Mouse (Mus musculus) midbrain, embryonic 16.5 days (tissue): ENCODE results near the gene Atp6v1g2. TPM values are rescaled to one million over a fixed set of nuclear protein-coding genes. Genes with fewer than 3 reads are reported as not detected.
A peak's percentile ranks its signal among the peaks of the same experiment; 100 is the strongest.
"Not testable (repeated sequence)": the region's sequence is repeated elsewhere in the genome, so short reads cannot be mapped to it uniquely, and the experiment has no call there.

Source experiments
- ATAC-seq: fragments of 200-750 bp; cut with Nextera tagmentation; 2 replicates; pipeline ENCODE4 v1.8.0; 2017; ENCODE audit warnings: moderate TSS enrichment
- H3K27ac ChIP-seq: fragments of 300-500 bp; sonication (generic); 2 replicates; pipeline ENCODE4 v1.5.1; 2014; ENCODE audit warnings: mild to moderate bottlenecking, low read length, mixed read lengths
- H3K27me3 ChIP-seq: fragments of 300-500 bp; sonication (generic); 2 replicates; pipeline ENCODE4 v1.6.1; 2014; ENCODE audit warnings: low read depth, low read length, mixed read lengths; ENCODE audit not compliant: control insufficient read depth, insufficient read depth
- H3K36me3 ChIP-seq: fragments of 300-500 bp; sonication (generic); 2 replicates; pipeline ENCODE4 v1.6.1; 2014; ENCODE audit warnings: mild to moderate bottlenecking, low read length, moderate library complexity, mixed read lengths; ENCODE audit not compliant: control insufficient read depth, insufficient read depth
- H3K4me1 ChIP-seq: fragments of 300-500 bp; sonication (generic); 2 replicates; pipeline ENCODE4 v1.6.1; 2014; ENCODE audit warnings: mild to moderate bottlenecking, low read length, mixed read lengths; ENCODE audit not compliant: control insufficient read depth, insufficient read depth
- H3K4me2 ChIP-seq: fragments of 300-500 bp; sonication (generic); 2 replicates; pipeline ENCODE4 v1.6.1; 2014; ENCODE audit warnings: mild to moderate bottlenecking, low read length, mixed read lengths
- H3K4me3 ChIP-seq: fragments of 300-500 bp; sonication (generic); 2 replicates; pipeline ENCODE4 v1.5.1; 2014; ENCODE audit warnings: low read depth, mild to moderate bottlenecking, low read length, moderate library complexity, mixed read lengths
- H3K9ac ChIP-seq: fragments of 300-500 bp; sonication (generic); 2 replicates; pipeline ENCODE4 v1.6.1; 2014; ENCODE audit warnings: low read depth, low read length, mixed read lengths
- H3K9me3 ChIP-seq: fragments of 300-500 bp; sonication (generic); replicated peaks from 2 replicates; pipeline ENCODE4 v1.6.1; 2014; ENCODE audit warnings: mild to moderate bottlenecking, low read length, mixed read lengths; ENCODE audit not compliant: control insufficient read depth, poor library complexity, severe bottlenecking
- WGBS: fragments of 180-500 bp; shearing (Covaris S2); extraction: QIAGEN DNeasy Blood & Tissue Kit; methylation state at CpG from one replicate; pipeline ENCODE4 v1.1.7; 2014; 5-methylcytosine and 5-hydroxymethylcytosine counted together
- polyA plus RNA-seq: library from polyadenylated mRNA; unstranded; fragments of >200 nt; fragmentation: Nextera tagmentation; extraction: Ambion mirVana; gene quantifications from 2 replicates; pipeline ENCODE4 v1.2.1, GENCODE M21; 2015

The Atp6v1g2 gene
- polyA plus RNA-seq, 1 experiment from 2014 or later: 139 TPM

DNA sequence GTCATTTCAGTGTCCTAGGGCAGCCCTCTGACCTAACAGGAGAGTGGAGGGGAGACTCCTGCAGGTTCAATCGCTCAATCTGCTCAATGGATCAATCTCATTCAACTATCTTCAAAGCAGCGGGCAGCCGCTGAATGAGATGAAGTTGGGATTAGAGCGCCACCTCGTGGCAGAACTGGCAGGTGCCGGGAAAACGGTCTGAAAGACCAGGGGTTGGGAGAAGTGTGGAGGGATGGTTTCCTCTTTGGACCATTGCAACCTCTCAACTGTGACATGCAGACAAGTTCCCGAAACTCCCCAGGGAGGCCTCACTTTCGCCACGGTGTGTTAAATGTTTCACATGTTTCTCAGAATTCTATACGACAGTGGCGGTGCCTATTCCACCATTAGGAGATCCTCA is 1.4 kb upstream of the Atp6v1g2 start:
- H3K9ac ChIP-seq: no peak overlapping the region
- H3K4me3 ChIP-seq: no peak overlapping the region
- H3K36me3 ChIP-seq: peaks cover 11% of the 10 kb centered on the region
- H3K4me2 ChIP-seq: peak overlapping the region; percentile 2; the same call in 1 of the 2 replicates
- 13% methylated on average over 12 of the region's 12 CpGs for WGBS
- H3K9me3 ChIP-seq: no peaks in the 10 kb centered on the region
- H3K4me1 ChIP-seq: peaks cover 17% of the 10 kb centered on the region
- no peaks in the 10 kb centered on the region for H3K27me3 ChIP-seq
- no peak for ATAC-seq
- no peak overlapping the region for H3K27ac ChIP-seq

DNA sequence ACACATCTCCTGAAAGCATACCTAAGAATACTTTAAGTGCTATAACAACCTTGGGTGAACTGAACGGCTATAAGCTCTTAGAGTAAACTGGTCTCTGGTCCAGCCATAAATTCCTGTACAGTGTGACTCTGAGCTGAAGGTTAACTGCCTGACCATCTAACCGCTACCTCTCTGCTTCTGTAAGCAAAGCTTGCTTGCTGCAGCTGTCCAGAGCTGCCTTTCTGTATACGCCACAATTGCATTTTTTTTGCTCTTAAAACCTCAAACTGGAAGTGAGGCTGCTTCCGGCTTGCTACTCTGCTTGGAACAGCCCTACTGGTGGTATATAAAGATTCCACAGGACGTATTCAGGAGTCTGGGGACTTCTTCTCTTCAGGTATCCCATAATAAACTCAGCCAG is 801 bp upstream of the Atp6v1g2 start:
- Histone ChIP-seq H3K4me3 (no peak overlapping the region), H3K27me3 (no peaks in the 10 kb centered on the region), H3K4me1 (peaks cover 22% of the 10 kb centered on the region), H3K9ac (no peak overlapping the region), H3K36me3 (peaks cover 11% of the 10 kb centered on the region), H3K9me3 (no peaks in the 10 kb centered on the region), H3K4me2 (no peak overlapping the region), H3K27ac (no peak overlapping the region)
- ATAC-seq: no peak
- WGBS: 92% methylated on average over 5 of the region's 5 CpGs

DNA sequence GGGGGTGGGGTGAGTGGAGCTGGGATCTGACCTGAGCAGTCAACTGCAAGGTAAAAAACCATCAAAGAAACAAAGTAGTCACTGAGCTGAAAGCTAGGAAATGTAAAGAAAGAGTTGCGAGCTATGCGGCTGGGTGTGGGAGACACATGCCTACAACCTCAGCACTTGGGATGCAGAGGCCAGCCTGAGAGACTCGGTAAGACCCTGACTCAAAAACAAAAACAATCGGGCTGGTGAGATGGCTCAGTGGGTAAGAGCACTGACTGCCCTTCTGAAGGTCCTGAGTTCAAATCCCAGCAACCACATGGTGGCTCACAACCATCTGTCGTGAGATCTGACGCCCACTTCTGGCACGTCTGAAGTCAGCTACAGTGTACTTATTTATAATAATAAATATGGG is 630 bp downstream of the Atp6v1g2 start:
- not testable (repeated sequence) for H3K27me3 ChIP-seq, H3K9me3 ChIP-seq, H3K9ac ChIP-seq, ATAC-seq, H3K27ac ChIP-seq, H3K4me2 ChIP-seq, H3K4me3 ChIP-seq
- peaks cover 11% of the 10 kb centered on the region for H3K36me3 ChIP-seq
- H3K4me1 ChIP-seq: peaks cover 22% of the 10 kb centered on the region
- 89% methylated on average over 7 of the region's 7 CpGs for WGBS

DNA sequence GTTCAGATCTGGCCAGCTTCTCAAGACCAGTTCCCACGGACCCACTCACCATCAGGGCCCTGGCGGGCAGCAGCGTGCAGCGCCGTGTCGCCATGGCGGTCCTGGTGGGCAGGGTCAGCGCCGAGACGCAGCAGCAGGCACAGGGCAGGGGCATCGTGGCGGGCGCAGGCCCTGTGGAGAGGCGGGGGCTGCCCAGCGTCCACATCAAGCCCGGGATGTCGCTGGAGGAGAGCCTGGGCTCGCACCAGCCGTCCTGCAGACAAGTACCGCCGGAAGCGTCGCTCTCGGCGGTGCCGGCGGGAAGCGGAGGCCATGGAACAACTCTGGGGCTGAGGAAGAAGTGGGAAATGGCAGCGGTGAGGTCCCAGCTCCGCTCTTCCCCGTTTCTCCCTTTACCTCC is 1.4 kb downstream of the Atp6v1g2 start:
- Histone ChIP-seq H3K36me3 (peaks cover 3% of the 10 kb centered on the region), H3K4me3 (peak overlapping the region; percentile 47), H3K4me1 (peaks cover 22% of the 10 kb centered on the region), H3K4me2 (peak overlapping the region; percentile 97), H3K27ac (peak overlapping the region; percentile 95), H3K27me3 (no peaks in the 10 kb centered on the region), H3K9me3 (no peaks in the 10 kb centered on the region), H3K9ac (peak overlapping the region; percentile 84)
- ATAC-seq: no peak
- WGBS: 5% methylated on average over 30 of the region's 31 CpGs

DNA sequence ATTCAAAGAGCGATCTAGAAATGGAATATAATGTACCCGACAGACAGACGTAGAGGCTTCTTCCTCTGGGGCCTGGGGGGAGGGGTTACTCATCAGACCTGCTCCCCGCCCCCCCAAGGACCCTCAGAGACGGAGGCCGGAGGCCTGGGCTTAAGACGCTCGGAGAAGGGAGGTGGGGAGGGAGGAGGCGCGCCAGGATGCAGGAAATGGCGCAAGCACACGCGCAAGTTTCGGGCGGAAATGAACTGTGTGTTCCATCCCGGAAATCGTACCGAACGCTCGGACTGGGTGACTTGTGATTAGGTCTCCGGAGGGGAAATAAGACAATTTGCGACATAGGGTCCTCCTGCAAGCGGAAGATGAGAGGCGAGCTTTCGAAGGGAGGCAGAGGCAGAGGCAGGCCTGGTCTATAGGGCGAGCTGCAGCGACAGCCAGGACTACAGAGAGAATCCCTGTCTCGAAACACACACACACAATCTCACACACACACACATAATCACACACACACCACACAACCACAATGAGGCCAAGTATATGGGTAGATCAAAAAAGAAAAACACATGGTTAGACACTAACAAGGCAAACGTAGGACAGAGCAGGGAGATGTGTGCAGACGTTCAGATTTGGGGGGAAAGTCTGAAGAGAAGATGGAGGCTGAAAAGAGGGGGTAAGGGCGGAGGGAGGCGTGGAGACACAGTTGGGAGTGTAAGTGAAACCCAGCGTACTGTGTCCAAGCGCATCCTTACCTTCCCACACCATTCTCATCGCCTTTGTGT is 2.3 kb downstream of the Atp6v1g2 start, which contains the start of gene Nfkbil1:
TSS of gene Nfkbil1 (minus strand) at position 179 of the 776 bp plus-strand sequence.
- Histone ChIP-seq H3K4me2 (peak within 1 kb of the TSS; percentile 97), H3K4me1 (peaks cover 31% of the 10 kb centered on the region), H3K9me3 (no peaks in the 10 kb centered on the region), H3K36me3 (peaks cover 3% of the 10 kb centered on the region), H3K27me3 (no peaks in the 10 kb centered on the region), H3K9ac (peak within 1 kb of the TSS; percentile 84), H3K27ac (peak within 1 kb of the TSS; percentile 95), H3K4me3 (peak within 1 kb of the TSS; percentile 47)
- ATAC-seq: peak; percentile 86
- under 1% methylated on average over 35 of the region's 35 CpGs for WGBS

DNA sequence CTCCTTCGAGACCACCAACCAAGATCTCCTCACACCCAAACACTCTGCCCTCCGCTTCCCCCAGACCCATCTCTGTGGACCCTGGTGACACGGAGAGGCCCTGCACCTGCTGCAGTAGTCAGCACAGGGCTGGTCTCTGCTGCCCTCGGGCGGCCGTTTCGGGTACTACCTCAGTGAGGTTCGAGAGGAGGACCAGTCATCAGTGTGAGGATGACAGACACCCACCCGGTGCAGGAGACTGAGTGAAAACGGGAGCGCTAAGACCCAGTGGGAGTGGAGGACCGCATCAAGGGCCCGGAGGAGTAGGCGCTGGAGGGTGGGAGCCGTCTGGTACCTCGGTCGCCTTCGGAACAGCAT is 2.9 kb downstream of the Atp6v1g2 start:
- ATAC-seq: peak; percentile 86
- Histone ChIP-seq H3K4me2 (peak overlapping the region; percentile 97), H3K27me3 (no peaks in the 10 kb centered on the region), H3K9ac (peak overlapping the region; percentile 84), H3K27ac (peak overlapping the region; percentile 95), H3K9me3 (no peaks in the 10 kb centered on the region), H3K4me1 (peaks cover 33% of the 10 kb centered on the region), H3K36me3 (peaks cover 3% of the 10 kb centered on the region), H3K4me3 (peak overlapping the region; percentile 47)
- WGBS: under 1% methylated on average over 18 of the region's 18 CpGs

DNA sequence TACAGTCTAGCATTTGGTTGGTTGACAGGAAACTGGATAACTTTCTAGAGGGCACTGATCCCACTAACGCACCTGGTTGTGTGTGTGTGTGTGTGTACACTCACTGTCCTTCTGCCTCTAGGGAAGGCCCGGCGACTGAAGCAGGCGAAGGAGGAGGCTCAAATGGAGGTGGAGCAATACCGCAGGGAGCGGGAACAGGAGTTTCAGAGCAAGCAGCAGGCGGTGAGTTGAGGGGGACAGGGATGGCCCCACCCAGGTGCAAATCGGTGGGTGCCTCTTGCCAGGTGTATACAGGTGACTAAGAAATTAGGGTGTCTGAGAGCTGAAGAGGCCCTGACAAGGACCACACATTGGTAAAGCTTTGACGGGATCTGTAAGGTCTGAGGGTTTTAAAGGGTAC is 3.5 kb downstream of the Atp6v1g2 start:
- H3K9me3 ChIP-seq: no peaks in the 10 kb centered on the region
- peak overlapping the region; percentile 97 for H3K4me2 ChIP-seq
- peaks cover 33% of the 10 kb centered on the region for H3K4me1 ChIP-seq
- no peaks in the 10 kb centered on the region for H3K27me3 ChIP-seq
- ATAC-seq: no peak
- 82% methylated on average over 9 of the region's 9 CpGs for WGBS
- H3K9ac ChIP-seq: peak overlapping the region; percentile 84
- peak overlapping the region; percentile 95 for H3K27ac ChIP-seq
- peaks cover 3% of the 10 kb centered on the region; the same call in 1 of the 2 replicates for H3K36me3 ChIP-seq
- H3K4me3 ChIP-seq: peak overlapping the region; percentile 47

DNA sequence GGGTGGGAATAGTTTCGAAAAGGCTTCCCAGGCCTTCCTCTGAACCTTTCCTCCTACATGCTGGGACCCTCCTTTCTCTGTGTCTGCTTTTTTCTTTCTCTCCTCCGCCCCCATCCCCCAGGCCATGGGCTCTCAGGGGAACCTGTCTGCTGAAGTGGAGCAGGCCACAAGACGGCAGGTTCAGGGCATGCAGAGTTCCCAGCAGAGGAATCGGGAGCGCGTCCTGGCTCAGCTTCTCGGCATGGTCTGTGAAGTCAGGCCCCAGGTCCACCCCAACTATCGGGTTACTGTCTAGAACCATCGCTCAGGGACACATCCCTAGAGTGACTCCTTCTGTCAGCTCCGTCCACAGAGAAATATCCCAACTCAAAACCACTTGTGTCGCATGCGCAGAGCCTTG is 4.0 kb downstream of the Atp6v1g2 start:
- peak overlapping the region; percentile 47 for H3K4me3 ChIP-seq
- no peaks in the 10 kb centered on the region for H3K9me3 ChIP-seq
- peak overlapping the region; percentile 97 for H3K4me2 ChIP-seq
- WGBS: 86% methylated on average over 12 of the region's 12 CpGs
- peaks cover under 1% of the 10 kb centered on the region; the same call in 1 of the 2 replicates for H3K36me3 ChIP-seq
- no peaks in the 10 kb centered on the region for H3K27me3 ChIP-seq
- no peak for ATAC-seq
- no peak overlapping the region for H3K9ac ChIP-seq
- no peak overlapping the region for H3K27ac ChIP-seq
- H3K4me1 ChIP-seq: peaks cover 33% of the 10 kb centered on the region

DNA sequence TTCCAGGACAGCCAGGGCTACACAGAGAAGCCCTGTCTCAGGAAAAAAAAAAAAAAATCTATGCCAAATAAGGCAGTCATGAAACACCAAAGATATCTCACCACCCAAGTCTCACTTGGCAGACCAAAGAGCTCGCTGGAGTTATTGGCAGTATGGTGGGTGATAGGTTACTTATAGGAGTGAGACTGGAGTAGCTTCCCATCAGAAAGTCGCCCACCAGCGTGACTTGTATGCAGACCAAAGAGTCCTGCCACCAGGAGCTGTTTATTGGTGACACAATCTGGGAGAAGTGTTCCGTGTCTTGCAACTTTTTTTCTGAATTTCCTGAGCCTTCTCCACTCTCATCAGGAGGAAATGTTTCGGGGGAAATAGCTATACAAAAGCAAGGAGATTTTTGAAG is 6.2 kb downstream of the Atp6v1g2 start:
- ATAC-seq: no peak
- no peak overlapping the region for H3K4me3 ChIP-seq
- peaks cover 9% of the 10 kb centered on the region for H3K36me3 ChIP-seq
- H3K9me3 ChIP-seq: no peaks in the 10 kb centered on the region
- no peaks in the 10 kb centered on the region for H3K27me3 ChIP-seq
- H3K27ac ChIP-seq: no peak overlapping the region
- no peak overlapping the region for H3K9ac ChIP-seq
- peaks cover 38% of the 10 kb centered on the region for H3K4me1 ChIP-seq
- H3K4me2 ChIP-seq: no peak overlapping the region
- 86% methylated on average over 5 of the region's 5 CpGs for WGBS
